Mouse (Mus musculus): ENCODE data around the gene Zmiz1. TPM values are rescaled to one million over a fixed set of nuclear protein-coding genes. Genes with fewer than 3 reads are reported as not detected.
A peak's percentile ranks its signal among the peaks of the same experiment; 100 is the strongest.

Zmiz1 gene
- polyA plus RNA-seq, 1 experiment, result 34.5 TPM

DNA sequence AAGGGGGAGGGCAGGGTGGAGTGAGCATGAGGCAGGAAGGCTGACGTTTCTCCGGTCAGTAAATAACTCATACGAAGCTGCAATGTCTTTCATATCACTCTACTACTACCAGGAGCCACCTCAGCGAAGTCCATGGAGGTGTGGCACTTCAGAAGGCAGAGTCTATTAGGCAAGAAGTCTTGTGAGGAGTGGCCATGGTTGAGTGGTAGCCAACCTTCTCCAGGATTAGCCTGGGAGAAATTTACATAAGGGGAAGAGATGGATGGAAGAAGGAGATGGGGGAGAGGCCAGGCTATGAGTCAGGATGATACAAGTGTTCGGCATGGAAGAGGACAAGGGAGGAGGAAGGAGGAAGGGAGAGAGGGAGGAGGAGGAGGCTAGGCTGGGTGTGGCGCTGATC is 223.0 kb downstream of the Zmiz1 start:
- no peaks in the 10 kb centered on the region for H3K27me3 ChIP-seq (ENCODE audit: control insufficient read depth, insufficient read depth, insufficient read length)
- TF ChIP-seq USF1 (IDR thresholded peaks at IDR 0.05; ENCODE audit: low read depth) (no peak), MYOG (IDR thresholded peaks at IDR 0.05; ENCODE audit: control insufficient read depth in 1 of 3, insufficient read depth in 1 of 3, insufficient read length in 2 of 3, low read depth in 2 of 3) (no peak)
- no peaks in the 10 kb centered on the region for H3K36me3 ChIP-seq (ENCODE audit: control insufficient read depth, insufficient read depth)
- peak overlapping the region; percentile 35 for H3K4me2 ChIP-seq (ENCODE audit: low read depth)
- no peaks in the 10 kb centered on the region for H3K79me2 ChIP-seq (ENCODE audit: control insufficient read depth, insufficient read depth)
- H3K4me3 ChIP-seq, result no peak overlapping the region
- H3ac ChIP-seq (ENCODE audit: control insufficient read depth, insufficient read length), result no peak overlapping the region

DNA sequence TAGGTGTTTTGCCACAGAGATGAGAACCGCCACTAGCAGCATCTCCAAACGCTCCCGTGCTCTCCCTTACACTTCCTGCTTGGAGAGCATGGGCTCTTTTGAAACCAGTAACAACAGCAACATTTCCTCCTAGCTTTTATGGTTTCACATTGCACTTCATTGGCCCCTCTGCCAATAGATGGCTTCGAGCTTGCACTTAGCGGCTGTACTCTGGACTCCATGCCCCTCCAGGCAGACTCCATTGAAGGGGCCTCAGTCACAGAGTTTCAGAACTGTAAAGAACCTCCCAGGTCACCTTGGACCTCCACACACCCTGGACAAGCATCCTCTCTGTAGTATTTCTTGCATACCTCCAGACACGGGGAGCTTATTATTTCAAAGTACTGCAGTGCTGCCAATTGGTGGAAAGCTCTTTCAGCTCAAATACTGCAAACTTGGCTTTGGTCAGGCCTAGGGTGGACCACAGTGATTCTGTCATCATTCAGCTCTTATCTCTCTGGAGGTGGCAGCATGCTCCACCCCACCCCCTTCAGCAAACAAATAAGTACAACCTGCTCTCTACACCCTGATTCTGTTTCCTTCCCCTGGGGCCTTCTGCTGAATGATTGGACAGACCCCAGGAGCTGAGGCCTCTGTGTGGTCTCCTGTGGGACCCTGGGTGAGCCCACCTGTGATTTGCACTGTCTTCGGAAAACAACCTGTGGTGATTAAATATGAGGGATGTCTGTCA is 227.4 kb downstream of the Zmiz1 start:
- H3K4me2 ChIP-seq (ENCODE audit: low read depth), result no peak overlapping the region
- H3K4me3 ChIP-seq, result no peak overlapping the region
- H3K27me3 ChIP-seq (ENCODE audit: control insufficient read depth, insufficient read depth, insufficient read length), result no peaks in the 10 kb centered on the region
- no peak overlapping the region for H3ac ChIP-seq (ENCODE audit: control insufficient read depth, insufficient read length)
- no peaks in the 10 kb centered on the region for H3K79me2 ChIP-seq (ENCODE audit: control insufficient read depth, insufficient read depth)
- H3K36me3 ChIP-seq (ENCODE audit: control insufficient read depth, insufficient read depth), result no peaks in the 10 kb centered on the region
- TF ChIP-seq POLR2AphosphoS2 (IDR thresholded peaks at IDR 0.05; ENCODE audit: insufficient read length, low read depth) (no peak), E2F4 (IDR thresholded peaks at IDR 0.05; ENCODE audit: insufficient read depth) (no peak), TCF12 (IDR thresholded peaks at IDR 0.05; ENCODE audit: insufficient read depth, poor library complexity, severe bottlenecking) (no peak), TCF3 (IDR thresholded peaks at IDR 0.05; ENCODE audit: insufficient read length, low read depth) (no peak), MYOD1 (IDR thresholded peaks at IDR 0.05; ENCODE audit: control insufficient read depth in 1 of 3, insufficient read length in 2 of 3, low read depth in 2 of 3) (no peak), REST (IDR thresholded peaks at IDR 0.05; ENCODE audit: insufficient read depth, insufficient read length) (no peak), MAX (IDR thresholded peaks at IDR 0.05; ENCODE audit: low read depth) (no peak), MYOG (IDR thresholded peaks at IDR 0.05; ENCODE audit: control insufficient read depth in 1 of 3, insufficient read depth in 1 of 3, insufficient read length in 2 of 3, low read depth in 2 of 3) (no peak), USF1 (IDR thresholded peaks at IDR 0.05; ENCODE audit: low read depth) (no peak)

DNA sequence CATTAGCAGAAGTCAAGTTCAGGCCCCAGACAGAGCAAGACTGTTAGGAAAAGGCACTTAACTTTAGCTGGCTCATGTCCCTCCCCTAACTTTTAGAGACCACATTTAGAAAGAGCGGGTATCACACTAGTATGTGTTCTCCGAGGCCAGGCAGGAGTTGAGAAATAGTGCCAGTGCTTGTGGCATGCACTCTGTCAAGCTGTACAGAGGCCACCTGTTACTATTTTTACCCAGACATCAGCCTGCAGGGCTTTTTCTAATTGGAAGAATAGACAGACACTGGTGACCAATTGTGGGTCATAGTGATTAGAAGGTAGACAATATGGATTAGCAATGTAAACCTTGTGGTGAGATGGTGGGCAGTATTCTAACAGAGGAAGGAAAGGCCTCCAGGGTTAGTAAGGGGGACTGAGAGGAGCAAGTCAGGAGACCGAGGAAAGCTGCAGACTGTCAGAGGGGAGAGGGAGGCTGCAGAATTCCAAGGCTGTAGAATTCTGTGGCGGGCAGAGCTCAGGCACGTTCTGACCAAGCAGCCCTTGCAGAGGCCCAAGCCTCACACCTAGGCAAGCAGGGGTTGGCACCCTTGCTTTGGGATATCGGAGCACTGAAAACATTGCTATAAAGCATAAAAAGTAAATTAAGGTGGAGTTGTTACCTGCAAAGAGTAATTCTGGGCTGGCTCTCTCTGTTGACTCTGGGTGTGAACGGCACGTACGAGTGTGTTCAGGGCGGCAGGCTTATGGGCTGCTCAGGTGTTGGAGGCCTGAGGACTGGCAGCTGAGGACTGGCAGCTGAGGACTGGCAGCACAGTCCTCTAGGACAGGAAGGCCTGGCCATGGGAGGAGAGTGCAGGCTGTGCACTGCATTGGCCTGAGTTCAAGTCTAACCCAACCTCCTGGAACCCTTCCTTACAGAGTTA is 228.3 kb downstream of the Zmiz1 start:
- no peaks in the 10 kb centered on the region for H3K27me3 ChIP-seq (ENCODE audit: control insufficient read depth, insufficient read depth, insufficient read length)
- no peak overlapping the region for H3ac ChIP-seq (ENCODE audit: control insufficient read depth, insufficient read length)
- TF ChIP-seq CEBPB (IDR thresholded peaks at IDR 0.05; ENCODE audit: insufficient read depth, poor library complexity, severe bottlenecking) (no peak), USF1 (IDR thresholded peaks at IDR 0.05; ENCODE audit: low read depth) (no peak), MYOD1 (IDR thresholded peaks at IDR 0.05; ENCODE audit: control insufficient read depth in 1 of 3, insufficient read length in 2 of 3, low read depth in 2 of 3) (no peak), REST (IDR thresholded peaks at IDR 0.05; ENCODE audit: insufficient read depth, insufficient read length) (no peak), POLR2AphosphoS2 (IDR thresholded peaks at IDR 0.05; ENCODE audit: insufficient read length, low read depth) (no peak), TCF12 (IDR thresholded peaks at IDR 0.05; ENCODE audit: insufficient read depth, poor library complexity, severe bottlenecking) (no peak), POLR2A (IDR thresholded peaks at IDR 0.05; ENCODE audit: insufficient read length, low read depth) (no peak), SRF (IDR thresholded peaks at IDR 0.05; ENCODE audit: control insufficient read depth, insufficient read length, low read depth) (no peak), TCF3 (IDR thresholded peaks at IDR 0.05; ENCODE audit: insufficient read length, low read depth) (no peak)
- H3K4me3 ChIP-seq, result no peak overlapping the region
- H3K79me2 ChIP-seq (ENCODE audit: control insufficient read depth, insufficient read depth), result no peaks in the 10 kb centered on the region
- no peak overlapping the region for H3K4me2 ChIP-seq (ENCODE audit: low read depth)
- H3K36me3 ChIP-seq (ENCODE audit: control insufficient read depth, insufficient read depth), result no peaks in the 10 kb centered on the region

DNA sequence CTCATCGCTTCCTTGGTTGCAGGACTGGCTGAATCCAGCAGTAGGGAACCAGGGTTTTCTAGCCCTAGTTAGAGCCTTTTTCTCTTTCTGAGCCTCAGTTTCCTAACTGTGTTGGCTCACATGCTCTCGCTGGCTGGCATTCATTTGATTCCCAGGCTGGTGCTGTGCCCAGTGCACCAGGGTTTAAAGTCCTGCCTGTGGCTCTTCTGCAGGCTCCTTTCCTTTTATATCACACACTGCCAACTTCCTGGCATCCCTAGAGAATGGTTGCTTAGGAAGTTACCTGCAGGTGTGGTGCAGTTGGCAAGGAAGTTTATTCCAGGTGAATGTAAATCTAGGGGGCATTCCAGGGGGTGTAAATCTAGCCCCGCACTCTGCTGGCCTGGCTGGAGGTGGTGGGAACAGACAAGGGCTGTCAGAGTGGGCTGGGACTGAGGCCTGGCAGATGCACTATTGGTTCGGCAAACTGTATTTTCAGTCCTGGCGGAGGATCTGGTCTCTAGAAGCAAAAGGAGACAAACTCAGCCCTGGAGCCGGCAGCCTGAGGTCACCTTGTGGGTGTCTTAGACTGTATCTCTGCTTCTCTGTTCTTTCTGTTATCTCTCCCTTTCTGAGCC is 234.4 kb downstream of the Zmiz1 start:
- no peak for TF ChIP-seq POLR2A (IDR thresholded peaks at IDR 0.05; ENCODE audit: insufficient read length, low read depth)
- TF ChIP-seq USF1 (IDR thresholded peaks at IDR 0.05; ENCODE audit: low read depth), result no peak
- TF ChIP-seq TCF12 (IDR thresholded peaks at IDR 0.05; ENCODE audit: insufficient read depth, poor library complexity, severe bottlenecking), result no peak
- no peak for TF ChIP-seq MYOD1 (IDR thresholded peaks at IDR 0.05; ENCODE audit: control insufficient read depth in 1 of 3, insufficient read length in 2 of 3, low read depth in 2 of 3)
- no peak for TF ChIP-seq SRF (IDR thresholded peaks at IDR 0.05; ENCODE audit: control insufficient read depth, insufficient read length, low read depth)
- TF ChIP-seq E2F4 (IDR thresholded peaks at IDR 0.05; ENCODE audit: insufficient read depth), result no peak
- TF ChIP-seq CEBPB (IDR thresholded peaks at IDR 0.05; ENCODE audit: insufficient read depth, poor library complexity, severe bottlenecking), result no peak
- TF ChIP-seq POLR2AphosphoS2 (IDR thresholded peaks at IDR 0.05; ENCODE audit: insufficient read length, low read depth), result no peak
- TF ChIP-seq REST (IDR thresholded peaks at IDR 0.05; ENCODE audit: insufficient read depth, insufficient read length), result no peak
- no peak for TF ChIP-seq MYOG (IDR thresholded peaks at IDR 0.05; ENCODE audit: control insufficient read depth in 1 of 3, insufficient read depth in 1 of 3, insufficient read length in 2 of 3, low read depth in 2 of 3)
- no peak for TF ChIP-seq MAX (IDR thresholded peaks at IDR 0.05; ENCODE audit: low read depth)
- no peak for TF ChIP-seq TCF3 (IDR thresholded peaks at IDR 0.05; ENCODE audit: insufficient read length, low read depth)
- Histone ChIP-seq H3K27me3 (ENCODE audit: control insufficient read depth, insufficient read depth, insufficient read length) (no peaks in the 10 kb centered on the region), H3K79me2 (ENCODE audit: control insufficient read depth, insufficient read depth) (peaks cover 14% of the 10 kb centered on the region), H3ac (ENCODE audit: control insufficient read depth, insufficient read length) (peak overlapping the region; percentile 34), H3K4me2 (ENCODE audit: low read depth) (peak overlapping the region; percentile 50), H3K36me3 (ENCODE audit: control insufficient read depth, insufficient read depth) (no peaks in the 10 kb centered on the region), H3K4me3 (peak overlapping the region; percentile 69)
